Mouse (Mus musculus) layer of hippocampus, postnatal 14 days (tissue): ENCODE results near the gene Ankra2. TPM values are rescaled to one million over a fixed set of nuclear protein-coding genes. Genes with fewer than 3 reads are reported as not detected.

ENCODE experiments used
- total RNA-seq, 2 experiments: library from RNA; stranded (reverse); gene quantifications; 2 replicates each; pipeline ENCODE4 v1.2.3; 2021

Ankra2 gene
- total RNA-seq, 2 experiments from 2014 or later = 48.6 to 49.0 TPM

Other genes with a start within 250 kb of the Ankra2 start
- gene Arhgef28, start 56.6 kb upstream of the Ankra2 start, total RNA-seq = 10 to 100 TPM; 90.3 to 96.4 TPM
- 10 to 100 TPM; 17.8 to 19.2 TPM for gene Utp15, start within 50 bp of the Ankra2 start, total RNA-seq
- gene Gm21976, start 16.8 kb downstream of the Ankra2 start, total RNA-seq = not detected
- gene Btf3, start 53.9 kb downstream of the Ankra2 start, total RNA-seq = 100 to 1,000 TPM; 209 to 232 TPM
- gene Foxd1, start 91.2 kb downstream of the Ankra2 start, total RNA-seq = 1 to 10 TPM; 1.1 to 1.4 TPM
- not detected for gene Gm10320, start 228.9 kb downstream of the Ankra2 start, total RNA-seq